Mouse (Mus musculus): ENCODE data around the gene Katna1. TPM values are rescaled to one million over a fixed set of nuclear protein-coding genes. Genes with fewer than 3 reads are reported as not detected.

The Katna1 gene
- polyA plus RNA-seq (2012; fragmentation: generic; extraction: Trizol): 22.6 TPM

DNA sequence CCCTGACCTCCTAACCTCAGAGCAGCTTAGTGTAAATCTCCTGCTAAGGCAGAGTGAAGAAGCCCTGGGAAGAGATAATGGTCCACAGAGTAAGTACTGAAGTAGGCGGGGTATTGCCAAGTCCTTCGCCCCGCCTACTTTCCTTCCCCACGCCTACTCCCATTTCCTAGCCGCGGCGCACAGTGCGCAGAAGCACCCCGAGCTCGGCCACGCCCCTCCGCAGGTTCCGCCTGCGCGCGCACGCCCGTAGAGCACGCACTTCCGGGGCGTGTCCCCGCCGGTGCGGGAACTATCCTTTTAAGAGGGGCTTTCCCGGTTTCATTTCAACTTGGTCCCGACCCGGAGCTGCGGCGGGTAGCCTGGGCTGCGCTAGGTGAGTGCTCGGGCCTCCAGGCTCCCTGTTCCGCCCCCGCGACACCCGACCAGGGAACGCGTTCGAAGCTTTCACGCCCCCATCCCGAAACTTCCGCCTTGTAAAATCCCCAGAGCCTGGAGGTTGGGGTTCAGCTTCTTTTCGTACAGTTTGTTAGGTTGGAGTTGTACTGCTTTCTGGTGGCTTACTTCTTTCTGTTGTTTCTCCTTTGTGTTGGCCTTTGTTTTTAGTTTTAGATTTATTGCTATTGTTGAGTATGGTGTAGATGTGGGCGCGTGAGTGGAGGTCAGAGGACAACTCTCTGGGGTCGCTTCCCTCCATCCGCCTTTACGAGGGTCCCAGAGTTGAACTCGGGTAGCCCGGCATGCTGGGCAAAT, at the start of gene Katna1:
Gene Katna1 (plus strand): TSS at position 250 of the 750 bp plus-strand sequence.
- peak within 1 kb of the TSS; percentile 12 for H3ac ChIP-seq (ENCODE audit: control insufficient read depth, insufficient read length)
- H3K4me3 ChIP-seq: peak within 1 kb of the TSS; percentile 78
- H3K4me2 ChIP-seq (ENCODE audit: low read depth): peak within 1 kb of the TSS; percentile 81
- H3K36me3 ChIP-seq (ENCODE audit: control insufficient read depth, insufficient read depth): no peaks in the 10 kb centered on the region
- peaks cover 48% of the 10 kb centered on the region for H3K79me2 ChIP-seq (ENCODE audit: control insufficient read depth, insufficient read depth)
- TF ChIP-seq POLR2AphosphoS2 (IDR thresholded peaks at IDR 0.05; ENCODE audit: insufficient read length, low read depth) (peak; percentile 69), USF1 (IDR thresholded peaks at IDR 0.05; ENCODE audit: low read depth) (no peak), POLR2A (IDR thresholded peaks at IDR 0.05; ENCODE audit: insufficient read length, low read depth) (peak; percentile 75), MYOD1 (IDR thresholded peaks at IDR 0.05; ENCODE audit: control insufficient read depth in 1 of 3, insufficient read length in 2 of 3, low read depth in 2 of 3) (no peak), SRF (IDR thresholded peaks at IDR 0.05; ENCODE audit: control insufficient read depth, insufficient read length, low read depth) (peak; percentile 34), MAX (IDR thresholded peaks at IDR 0.05; ENCODE audit: low read depth) (no peak)
- no peaks in the 10 kb centered on the region for H3K27me3 ChIP-seq (ENCODE audit: control insufficient read depth, insufficient read depth, insufficient read length)

DNA sequence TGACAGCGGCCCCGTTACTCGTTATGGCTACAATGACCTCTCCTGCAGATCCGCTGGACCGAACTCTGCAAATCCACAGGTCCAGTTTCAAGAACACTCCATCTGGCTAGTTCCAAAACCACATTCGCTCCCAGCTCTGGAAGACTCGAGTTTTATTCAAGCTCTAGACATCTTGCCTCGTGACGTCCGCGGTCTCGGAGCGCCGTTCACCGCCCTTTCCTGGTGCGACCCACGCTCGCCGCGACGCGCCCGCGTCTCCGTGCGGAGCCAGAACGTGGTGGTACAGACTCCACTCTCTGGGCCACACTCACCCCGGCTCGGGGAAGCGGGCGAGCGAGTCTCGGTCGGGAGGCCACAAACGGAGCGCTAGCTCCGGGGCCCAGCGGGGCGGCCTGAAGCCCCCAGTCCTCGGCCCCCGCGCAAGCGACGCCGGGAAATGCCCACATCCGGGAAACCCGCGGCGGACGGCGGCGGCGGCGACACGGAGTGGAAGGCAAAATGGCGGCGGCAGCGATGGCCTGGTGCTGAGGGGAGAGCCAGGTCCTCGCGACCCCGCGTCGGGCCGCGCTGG, 45.0 kb upstream of the Katna1 start, which contains the start of the genes Pcmt1 and Lats1:
Gene Pcmt1 (minus strand): TSS at position 406 of the 571 bp plus-strand sequence.
Gene Lats1 (plus strand): TSS at position 484 of the 571 bp plus-strand sequence.
- Histone ChIP-seq H3K36me3 (ENCODE audit: control insufficient read depth, insufficient read depth) (peaks cover 13% of the 10 kb centered on the region), H3K79me2 (ENCODE audit: control insufficient read depth, insufficient read depth) (peaks cover 80% of the 10 kb centered on the region), H3K4me2 (ENCODE audit: low read depth) (peak within 1 kb of the TSS; percentile 89), H3K27me3 (ENCODE audit: control insufficient read depth, insufficient read depth, insufficient read length) (no peaks in the 10 kb centered on the region), H3K4me3 (peak within 1 kb of the TSS; percentile 60), H3ac (ENCODE audit: control insufficient read depth, insufficient read length) (peak within 1 kb of the TSS; percentile 98)
- TF ChIP-seq POLR2AphosphoS2 (IDR thresholded peaks at IDR 0.05; ENCODE audit: insufficient read length, low read depth): peak; percentile 83
- no peak for TF ChIP-seq TCF3 (IDR thresholded peaks at IDR 0.05; ENCODE audit: insufficient read length, low read depth)
- no peak for TF ChIP-seq MYOD1 (IDR thresholded peaks at IDR 0.05; ENCODE audit: control insufficient read depth in 1 of 3, insufficient read length in 2 of 3, low read depth in 2 of 3)
- peak; percentile 11 for TF ChIP-seq USF1 (IDR thresholded peaks at IDR 0.05; ENCODE audit: low read depth)
- no peak for TF ChIP-seq MAX (IDR thresholded peaks at IDR 0.05; ENCODE audit: low read depth)
- no peak for TF ChIP-seq TCF12 (IDR thresholded peaks at IDR 0.05; ENCODE audit: insufficient read depth, poor library complexity, severe bottlenecking)
- peak; percentile 88 for TF ChIP-seq POLR2A (IDR thresholded peaks at IDR 0.05; ENCODE audit: insufficient read length, low read depth)
- peak; percentile 42 for TF ChIP-seq REST (IDR thresholded peaks at IDR 0.05; ENCODE audit: insufficient read depth, insufficient read length)
- no peak for TF ChIP-seq MYOG (IDR thresholded peaks at IDR 0.05; ENCODE audit: control insufficient read depth in 1 of 3, insufficient read depth in 1 of 3, insufficient read length in 2 of 3, low read depth in 2 of 3)

DNA sequence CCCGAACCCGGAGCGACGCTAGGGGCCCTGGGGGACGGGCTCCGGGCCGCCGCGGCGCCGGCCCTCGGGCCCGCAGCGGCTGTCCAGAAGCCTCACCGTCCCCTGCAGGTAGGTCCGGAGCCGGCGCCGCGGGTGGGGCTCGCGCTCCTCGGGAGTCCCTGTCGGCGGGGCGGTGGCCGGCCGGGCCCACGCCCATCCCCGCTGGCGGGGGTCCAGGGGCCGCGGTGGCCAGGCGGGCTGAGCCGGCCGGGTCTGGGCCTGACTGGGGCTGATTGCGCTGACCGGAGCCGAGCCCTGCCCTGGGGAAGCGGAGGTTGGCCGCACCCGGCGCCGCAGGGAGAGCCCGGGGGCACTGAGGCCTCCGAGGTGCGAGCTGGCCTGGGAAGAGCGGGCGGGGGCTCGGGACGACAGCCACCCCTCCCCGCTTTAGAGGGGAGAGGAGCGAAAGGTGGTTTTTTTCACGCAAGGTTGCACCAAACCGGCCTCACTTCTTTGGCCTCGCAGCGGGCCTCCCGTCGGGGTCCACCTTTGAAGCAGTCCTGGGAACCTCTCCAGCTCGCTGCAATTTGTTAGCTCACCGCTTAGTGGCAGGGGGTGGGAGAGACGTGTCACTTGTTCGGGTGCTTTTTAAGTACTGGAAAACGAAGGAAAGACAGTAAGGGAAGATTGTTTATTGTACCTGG, 44.3 kb upstream of the Katna1 start:
- H3K36me3 ChIP-seq (ENCODE audit: control insufficient read depth, insufficient read depth): peaks cover 6% of the 10 kb centered on the region
- TF ChIP-seq TCF12 (IDR thresholded peaks at IDR 0.05; ENCODE audit: insufficient read depth, poor library complexity, severe bottlenecking) (no peak), MYOD1 (IDR thresholded peaks at IDR 0.05; ENCODE audit: control insufficient read depth in 1 of 3, insufficient read length in 2 of 3, low read depth in 2 of 3) (no peak), POLR2AphosphoS2 (IDR thresholded peaks at IDR 0.05; ENCODE audit: insufficient read length, low read depth) (no peak), CEBPB (IDR thresholded peaks at IDR 0.05; ENCODE audit: insufficient read depth, poor library complexity, severe bottlenecking) (no peak), MAX (IDR thresholded peaks at IDR 0.05; ENCODE audit: low read depth) (no peak), REST (IDR thresholded peaks at IDR 0.05; ENCODE audit: insufficient read depth, insufficient read length) (no peak), E2F4 (IDR thresholded peaks at IDR 0.05; ENCODE audit: insufficient read depth) (no peak), POLR2A (IDR thresholded peaks at IDR 0.05; ENCODE audit: insufficient read length, low read depth) (no peak), TCF3 (IDR thresholded peaks at IDR 0.05; ENCODE audit: insufficient read length, low read depth) (no peak), SRF (IDR thresholded peaks at IDR 0.05; ENCODE audit: control insufficient read depth, insufficient read length, low read depth) (no peak), USF1 (IDR thresholded peaks at IDR 0.05; ENCODE audit: low read depth) (no peak), MYOG (IDR thresholded peaks at IDR 0.05; ENCODE audit: control insufficient read depth in 1 of 3, insufficient read depth in 1 of 3, insufficient read length in 2 of 3, low read depth in 2 of 3) (no peak)
- peak overlapping the region; percentile 98 for H3ac ChIP-seq (ENCODE audit: control insufficient read depth, insufficient read length)

DNA sequence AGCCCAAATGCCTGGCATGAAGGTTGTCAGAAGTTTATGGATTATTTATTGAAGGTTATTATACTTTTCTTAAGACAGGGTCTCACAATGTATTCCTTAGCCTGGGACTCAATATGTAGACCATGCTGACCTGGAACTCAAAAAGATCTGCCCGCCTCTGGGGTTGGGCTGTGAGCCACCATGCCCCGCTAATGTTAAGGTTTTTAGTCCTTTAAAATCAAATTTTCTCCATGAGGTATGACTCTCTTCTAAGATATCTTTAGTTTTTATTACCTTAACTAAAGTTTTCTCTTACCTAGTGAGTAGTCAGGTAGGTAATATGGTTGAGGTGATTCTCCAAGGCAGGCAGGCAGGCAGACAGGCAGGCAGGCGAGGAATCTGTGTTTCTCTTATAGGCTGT, 43.6 kb upstream of the Katna1 start:
- no peaks in the 10 kb centered on the region for H3K36me3 ChIP-seq (ENCODE audit: control insufficient read depth, insufficient read depth)
- peaks cover 87% of the 10 kb centered on the region for H3K79me2 ChIP-seq (ENCODE audit: control insufficient read depth, insufficient read depth)
- peak overlapping the region; percentile 89 for H3K4me2 ChIP-seq (ENCODE audit: low read depth)
- peak overlapping the region; percentile 60 for H3K4me3 ChIP-seq
- H3K27me3 ChIP-seq (ENCODE audit: control insufficient read depth, insufficient read depth, insufficient read length): no peaks in the 10 kb centered on the region
- H3ac ChIP-seq (ENCODE audit: control insufficient read depth, insufficient read length): peak overlapping the region; percentile 98
- TF ChIP-seq MYOG (IDR thresholded peaks at IDR 0.05; ENCODE audit: control insufficient read depth in 1 of 3, insufficient read depth in 1 of 3, insufficient read length in 2 of 3, low read depth in 2 of 3): no peak
- TF ChIP-seq TCF3 (IDR thresholded peaks at IDR 0.05; ENCODE audit: insufficient read length, low read depth): no peak
- TF ChIP-seq SRF (IDR thresholded peaks at IDR 0.05; ENCODE audit: control insufficient read depth, insufficient read length, low read depth): no peak
- TF ChIP-seq MAX (IDR thresholded peaks at IDR 0.05; ENCODE audit: low read depth): no peak
- TF ChIP-seq CEBPB (IDR thresholded peaks at IDR 0.05; ENCODE audit: insufficient read depth, poor library complexity, severe bottlenecking): no peak
- no peak for TF ChIP-seq E2F4 (IDR thresholded peaks at IDR 0.05; ENCODE audit: insufficient read depth)
- TF ChIP-seq POLR2A (IDR thresholded peaks at IDR 0.05; ENCODE audit: insufficient read length, low read depth): no peak
- no peak for TF ChIP-seq TCF12 (IDR thresholded peaks at IDR 0.05; ENCODE audit: insufficient read depth, poor library complexity, severe bottlenecking)

More for the DNA sequence above, 44.3 kb upstream of the Katna1 start:
- Histone ChIP-seq H3K27me3 (ENCODE audit: control insufficient read depth, insufficient read depth, insufficient read length) (no peaks in the 10 kb centered on the region), H3K4me2 (ENCODE audit: low read depth) (peak overlapping the region; percentile 89), H3K79me2 (ENCODE audit: control insufficient read depth, insufficient read depth) (peaks cover 87% of the 10 kb centered on the region), H3K4me3 (peak overlapping the region; percentile 60)

All from myocyte (in vitro differentiated cells).